Mouse (Mus musculus) liver, embryonic 16.5 days (tissue): ENCODE results near the gene Trp53bp1. TPM values are rescaled to one million over a fixed set of nuclear protein-coding genes. Genes with fewer than 3 reads are reported as not detected.

Experiments
- ATAC-seq: fragments of 200-750 bp; cut with Nextera tagmentation; 2 replicates; pipeline ENCODE4 v1.8.0; 2017; ENCODE audit warnings: low read depth, mild to moderate bottlenecking, moderate number of reproducible peaks, moderate library complexity
- H3K27ac ChIP-seq: fragments of 300-500 bp; sonication (generic); 2 replicates; pipeline ENCODE4 v1.5.1; 2014; ENCODE audit warnings: mild to moderate bottlenecking, low read length
- H3K27me3 ChIP-seq: fragments of 300-500 bp; sonication (generic); 2 replicates; pipeline ENCODE4 v1.6.1; 2014; ENCODE audit warnings: low read depth, low read length, mixed read lengths; ENCODE audit not compliant: control insufficient read depth, insufficient read depth
- H3K36me3 ChIP-seq: fragments of 300-500 bp; sonication (generic); 2 replicates; pipeline ENCODE4 v1.6.1; 2014; ENCODE audit warnings: mild to moderate bottlenecking; ENCODE audit not compliant: control insufficient read depth, insufficient read depth
- H3K4me1 ChIP-seq: fragments of 300-500 bp; sonication (generic); 2 replicates; pipeline ENCODE4 v1.6.1; 2014; ENCODE audit warnings: low read depth, low read length, mixed read lengths; ENCODE audit not compliant: control insufficient read depth
- H3K4me2 ChIP-seq: fragments of 300-500 bp; sonication (generic); 2 replicates; pipeline ENCODE4 v1.6.1; 2014; ENCODE audit warnings: low read depth, low read length, mixed read lengths
- H3K4me3 ChIP-seq: fragments of 300-500 bp; sonication (generic); 2 replicates; pipeline ENCODE4 v1.5.1; 2014; ENCODE audit warnings: low read depth, mild to moderate bottlenecking, low read length
- H3K9ac ChIP-seq: fragments of 300-500 bp; sonication (generic); 2 replicates; pipeline ENCODE4 v1.6.1; 2014; ENCODE audit warnings: low read depth, low read length
- H3K9me3 ChIP-seq: fragments of 300-500 bp; sonication (generic); replicated peaks from 2 replicates; pipeline ENCODE4 v1.6.1; 2016; ENCODE audit warnings: low read length; ENCODE audit not compliant: control insufficient read depth
- WGBS: fragments of 180-500 bp; shearing (Covaris S2); extraction: QIAGEN DNeasy Blood & Tissue Kit; methylation state at CpG from one replicate; pipeline ENCODE4 v1.1.7; 2014; ENCODE audit not compliant: insufficient replicate concordance; 5-methylcytosine and 5-hydroxymethylcytosine counted together
- polyA plus RNA-seq: library from polyadenylated mRNA; unstranded; fragments of >200 nt; fragmentation: Nextera tagmentation; extraction: Ambion mirVana; gene quantifications from 2 replicates; pipeline ENCODE4 v1.2.1, GENCODE M21; 2015

Trp53bp1 gene
- 18.9 and 22.5 TPM in 2 replicates for polyA plus RNA-seq

- H3K4me2 ChIP-seq = peak within 1 kb of the TSS; percentile 79
- H3K9ac ChIP-seq = peak within 1 kb of the TSS; percentile 86
- no peaks in the 10 kb centered on the region; the same call in 1 of the 2 replicates for H3K36me3 ChIP-seq
- H3K4me3 ChIP-seq = peak within 1 kb of the TSS; percentile 92
- no peaks in the 10 kb centered on the region for H3K27me3 ChIP-seq
- no peaks in the 10 kb centered on the region for H3K9me3 ChIP-seq
- WGBS = under 1% methylated on average over 37 of the region's 37 CpGs
- H3K4me1 ChIP-seq = peaks cover 12% of the 10 kb centered on the region
- H3K27ac ChIP-seq = 0 out of 2 replicates have a peak within 1 kb of the TSS, but pooled peaks have one; percentile 33
- peak; percentile 99 for ATAC-seq
These were observed at the start of gene Trp53bp1 for GRCm38 (mm10) chr2:121271236-121271927. Gene Trp53bp1 (minus strand): TSS chr2:121271407.

- WGBS = 41% methylated on average over 8 of the region's 8 CpGs
- H3K4me2 ChIP-seq = no peak overlapping the region
- no peak overlapping the region for H3K27ac ChIP-seq
- H3K9ac ChIP-seq = no peak overlapping the region
- ATAC-seq = no peak
- H3K4me3 ChIP-seq = no peak overlapping the region
- H3K36me3 ChIP-seq = no peaks in the 10 kb centered on the region
- no peaks in the 10 kb centered on the region for H3K4me1 ChIP-seq
- no peaks in the 10 kb centered on the region for H3K27me3 ChIP-seq
- H3K9me3 ChIP-seq = no peaks in the 10 kb centered on the region
These were observed 45.1 kb upstream of the Trp53bp1 start for GRCm38 (mm10) chr2:121316278-121316677.

GRCm38 (mm10) chr2:121308997-121309416 lies 37.8 kb upstream of the Trp53bp1 start:
- WGBS = 18% methylated on average over 5 of the region's 5 CpGs
- no peaks in the 10 kb centered on the region for H3K36me3 ChIP-seq
- no peak for ATAC-seq
- H3K9me3 ChIP-seq = no peaks in the 10 kb centered on the region
- H3K9ac ChIP-seq = no peak overlapping the region
- H3K4me3 ChIP-seq = no peak overlapping the region
- peaks cover 6% of the 10 kb centered on the region for H3K27me3 ChIP-seq
- no peaks in the 10 kb centered on the region for H3K4me1 ChIP-seq
- no peak overlapping the region; the same call in 1 of the 2 replicates for H3K4me2 ChIP-seq
- H3K27ac ChIP-seq = no peak overlapping the region

- no peaks in the 10 kb centered on the region for H3K9me3 ChIP-seq
- no peak overlapping the region for H3K9ac ChIP-seq
- 59% methylated on average over 10 of the region's 10 CpGs for WGBS
- H3K27ac ChIP-seq = no peak overlapping the region
- H3K4me2 ChIP-seq = no peak overlapping the region
- peaks cover 55% of the 10 kb centered on the region for H3K27me3 ChIP-seq
- no peaks in the 10 kb centered on the region for H3K36me3 ChIP-seq
- no peaks in the 10 kb centered on the region for H3K4me1 ChIP-seq
- no peak for ATAC-seq
- H3K4me3 ChIP-seq = no peak overlapping the region
These were observed 28.8 kb upstream of the Trp53bp1 start for GRCm38 (mm10) chr2:121300036-121300435.

- H3K4me3 ChIP-seq = no peak overlapping the region
- peaks cover 60% of the 10 kb centered on the region for H3K27me3 ChIP-seq
- H3K9me3 ChIP-seq = no peaks in the 10 kb centered on the region
- no peaks in the 10 kb centered on the region for H3K4me1 ChIP-seq
- ATAC-seq = no peak
- 69% methylated on average over 17 of the region's 17 CpGs for WGBS
- no peak overlapping the region for H3K4me2 ChIP-seq
- H3K36me3 ChIP-seq = no peaks in the 10 kb centered on the region
- no peak overlapping the region for H3K27ac ChIP-seq
- no peak overlapping the region for H3K9ac ChIP-seq
These were observed 28.3 kb upstream of the Trp53bp1 start for GRCm38 (mm10) chr2:121299471-121299870.

- no peaks in the 10 kb centered on the region for H3K9me3 ChIP-seq
- no peak overlapping the region for H3K4me3 ChIP-seq
- H3K4me1 ChIP-seq = no peaks in the 10 kb centered on the region; the same call in 1 of the 2 replicates
- no peak overlapping the region for H3K27ac ChIP-seq
- no peaks in the 10 kb centered on the region for H3K36me3 ChIP-seq
- 3% methylated on average over 8 of the region's 8 CpGs for WGBS
- no peak overlapping the region for H3K4me2 ChIP-seq
- H3K9ac ChIP-seq = no peak overlapping the region
- no peak for ATAC-seq
- H3K27me3 ChIP-seq = peaks cover 74% of the 10 kb centered on the region
These were observed 26.9 kb upstream of the Trp53bp1 start for GRCm38 (mm10) chr2:121298131-121298530.

GRCm38 (mm10) chr2:121297701-121298100 lies 26.5 kb upstream of the Trp53bp1 start:
- H3K27ac ChIP-seq = no peak overlapping the region
- 7% methylated on average over 9 of the region's 9 CpGs for WGBS
- H3K27me3 ChIP-seq = peaks cover 78% of the 10 kb centered on the region
- ATAC-seq = no peak
- no peaks in the 10 kb centered on the region for H3K9me3 ChIP-seq
- H3K4me1 ChIP-seq = no peaks in the 10 kb centered on the region; the same call in 1 of the 2 replicates
- no peak overlapping the region for H3K9ac ChIP-seq
- H3K36me3 ChIP-seq = no peaks in the 10 kb centered on the region
- H3K4me3 ChIP-seq = no peak overlapping the region
- no peak overlapping the region for H3K4me2 ChIP-seq

GRCm38 (mm10) chr2:121296754-121297231 lies 25.6 kb upstream of the Trp53bp1 start:
- Histone ChIP-seq H3K9ac (no peak overlapping the region), H3K9me3 (no peaks in the 10 kb centered on the region), H3K4me3 (no peak overlapping the region), H3K4me2 (no peak overlapping the region), H3K27ac (no peak overlapping the region), H3K27me3 (peaks cover 84% of the 10 kb centered on the region), H3K36me3 (no peaks in the 10 kb centered on the region), H3K4me1 (no peaks in the 10 kb centered on the region; the same call in 1 of the 2 replicates)
- no peak for ATAC-seq
- WGBS = 18% methylated on average over 6 of the region's 6 CpGs
